Mouse (Mus musculus) neural tube, embryonic 15.5 days (tissue): ENCODE measurements around the gene Gpsm3. TPM values are rescaled to one million over a fixed set of nuclear protein-coding genes. Genes with fewer than 3 reads are reported as not detected.
A peak's percentile ranks its signal among the peaks of the same experiment; 100 is the strongest.

Experiments used
- ATAC-seq: fragments of 200-750 bp; cut with Nextera tagmentation; 2 replicates; pipeline ENCODE4 v1.8.0; 2017; ENCODE audit warnings: mild to moderate bottlenecking, moderate TSS enrichment, moderate library complexity; ENCODE audit not compliant: low FRiP score
- H3K27ac ChIP-seq: fragments of 300-500 bp; sonication (generic); replicated peaks from 2 replicates; pipeline ENCODE4 v1.5.1; 2015; ENCODE audit warnings: mild to moderate bottlenecking, inconsistent platforms
- H3K27me3 ChIP-seq: fragments of 300-500 bp; sonication (generic); replicated peaks from 2 replicates; pipeline ENCODE4 v1.6.1; 2015; ENCODE audit warnings: inconsistent platforms
- H3K36me3 ChIP-seq: fragments of 300-500 bp; sonication (generic); 2 replicates; pipeline ENCODE4 v1.6.1; 2015; ENCODE audit warnings: inconsistent platforms
- H3K4me1 ChIP-seq: fragments of 300-500 bp; sonication (generic); 2 replicates; pipeline ENCODE4 v1.6.1; 2015; ENCODE audit warnings: inconsistent platforms
- H3K4me2 ChIP-seq: fragments of 300-500 bp; sonication (generic); 2 replicates; pipeline ENCODE4 v1.6.1; 2015; ENCODE audit warnings: inconsistent platforms, mild to moderate bottlenecking, moderate library complexity
- H3K4me3 ChIP-seq: fragments of 300-500 bp; sonication (generic); replicated peaks from 2 replicates; pipeline ENCODE4 v1.5.1; 2015; ENCODE audit warnings: mild to moderate bottlenecking, inconsistent platforms
- H3K9ac ChIP-seq: fragments of 300-500 bp; sonication (generic); replicated peaks from 2 replicates; pipeline ENCODE4 v1.6.1; 2015; ENCODE audit warnings: mild to moderate bottlenecking, inconsistent platforms
- H3K9me3 ChIP-seq: fragments of 300-500 bp; sonication (generic); replicated peaks from 2 replicates; pipeline ENCODE4 v1.6.1; 2016; ENCODE audit warnings: inconsistent platforms
- WGBS: fragments of 180-500 bp; shearing (Covaris S2); methylation state at CpG from one replicate; pipeline ENCODE4 v1.1.7; 2015; ENCODE audit warnings: mixed read lengths; 5-methylcytosine and 5-hydroxymethylcytosine counted together
- polyA plus RNA-seq: library from polyadenylated mRNA; unstranded; fragments of >200 nt; fragmentation: Nextera tagmentation; extraction: Ambion mirVana; gene quantifications from 2 replicates; pipeline ENCODE4 v1.2.1, GENCODE M21; 2015

Gene Gpsm3
- polyA plus RNA-seq, 1 experiment from 2014 or later: 3.8 TPM

GRCm38 (mm10) chr17:34632261-34632691 lies 42.7 kb downstream of the Gpsm3 start:
- WGBS: 2% methylated on average over 26 of the region's 26 CpGs
- Histone ChIP-seq H3K27me3 (peaks cover 20% of the 10 kb centered on the region), H3K4me1 (peaks cover 52% of the 10 kb centered on the region), H3K9me3 (no peaks in the 10 kb centered on the region), H3K27ac (no peak overlapping the region), H3K9ac (peak overlapping the region; percentile 18), H3K4me3 (peak overlapping the region; percentile 78), H3K36me3 (no peaks in the 10 kb centered on the region), H3K4me2 (peak overlapping the region; percentile 90)
- ATAC-seq: 0 out of 2 replicates have a peak, but pooled peaks have one; percentile 21

- H3K36me3 ChIP-seq: no peaks in the 10 kb centered on the region
- no peak for ATAC-seq
- H3K4me3 ChIP-seq: no peak overlapping the region
- H3K9ac ChIP-seq: no peak overlapping the region
- no peak overlapping the region for H3K4me2 ChIP-seq
- H3K27me3 ChIP-seq: peaks cover 14% of the 10 kb centered on the region
- no peak overlapping the region for H3K27ac ChIP-seq
- peaks cover 25% of the 10 kb centered on the region for H3K4me1 ChIP-seq
- no peaks in the 10 kb centered on the region for H3K9me3 ChIP-seq
- WGBS: 61% methylated on average over 2 of the region's 2 CpGs
Observed at GRCm38 (mm10) chr17:34635671-34636070, 46.1 kb downstream of the Gpsm3 start.

GRCm38 (mm10) chr17:34637459-34637858 lies 47.9 kb downstream of the Gpsm3 start:
- WGBS: 70% methylated on average over 3 of the region's 3 CpGs
- Histone ChIP-seq H3K4me1 (peaks cover 15% of the 10 kb centered on the region), H3K4me2 (no peak overlapping the region), H3K27me3 (peaks cover 9% of the 10 kb centered on the region), H3K9ac (no peak overlapping the region), H3K4me3 (no peak overlapping the region), H3K27ac (no peak overlapping the region), H3K9me3 (no peaks in the 10 kb centered on the region), H3K36me3 (no peaks in the 10 kb centered on the region)
- no peak for ATAC-seq

- Histone ChIP-seq H3K4me2 (no peak overlapping the region), H3K36me3 (no peaks in the 10 kb centered on the region), H3K4me3 (no peak overlapping the region), H3K27ac (0 out of 2 replicates have a peak overlapping the region, but pooled peaks have one; percentile 75), H3K4me1 (peaks cover 14% of the 10 kb centered on the region), H3K9me3 (no peaks in the 10 kb centered on the region), H3K9ac (no peak overlapping the region), H3K27me3 (peaks cover 5% of the 10 kb centered on the region; the same call in 1 of the 2 replicates)
- no peak for ATAC-seq
- WGBS: 84% methylated on average over 7 of the region's 7 CpGs
Observed at GRCm38 (mm10) chr17:34639461-34640255, 50.1 kb downstream of the Gpsm3 start.

- no peak overlapping the region; the same call in 1 of the 2 replicates for H3K4me2 ChIP-seq
- H3K4me3 ChIP-seq: no peak overlapping the region
- peak overlapping the region; percentile 75 for H3K27ac ChIP-seq
- 16% methylated on average over 11 of the region's 11 CpGs for WGBS
- H3K36me3 ChIP-seq: no peaks in the 10 kb centered on the region
- ATAC-seq: no peak
- no peaks in the 10 kb centered on the region for H3K9me3 ChIP-seq
- H3K27me3 ChIP-seq: no peaks in the 10 kb centered on the region
- H3K4me1 ChIP-seq: peaks cover 25% of the 10 kb centered on the region
- H3K9ac ChIP-seq: no peak overlapping the region
Observed at GRCm38 (mm10) chr17:34640778-34641601, 51.4 kb downstream of the Gpsm3 start.

Other genes with a start within 250 kb of the Gpsm3 start
- gene Btnl2, start 235.0 kb upstream of the Gpsm3 start, polyA plus RNA-seq: not detected in 2 replicates
- gene Btnl1, start 212.7 kb upstream of the Gpsm3 start, polyA plus RNA-seq: not detected in 2 replicates
- 5.1 and 5.5 TPM in 2 replicates for gene BC051142, start 191.0 kb upstream of the Gpsm3 start, polyA plus RNA-seq
- 0.74 TPM in 1 of 2 replicates, not detected in the other for gene Btnl4, start 112.5 kb upstream of the Gpsm3 start, polyA plus RNA-seq
- gene Btnl6, start 72.5 kb upstream of the Gpsm3 start, polyA plus RNA-seq: not detected in 2 replicates
- 8.0 and 8.5 TPM in 2 replicates for gene Notch4, start 25.5 kb upstream of the Gpsm3 start, polyA plus RNA-seq
- gene Pbx2, start 1.5 kb downstream of the Gpsm3 start, polyA plus RNA-seq: 8.2 and 10.3 TPM in 2 replicates
- gene Ager, start 8.1 kb downstream of the Gpsm3 start, polyA plus RNA-seq: 1.0 and 1.4 TPM in 2 replicates
- 256 and 280 TPM in 2 replicates for gene Rnf5, start 13.9 kb downstream of the Gpsm3 start, polyA plus RNA-seq
- gene Agpat1, start 14.5 kb downstream of the Gpsm3 start, polyA plus RNA-seq: 109 and 133 TPM in 2 replicates
- 12.3 and 14.9 TPM in 2 replicates for gene Egfl8, start 26.2 kb downstream of the Gpsm3 start, polyA plus RNA-seq
- 20.1 and 21.3 TPM in 2 replicates for gene Ppt2, start 38.7 kb downstream of the Gpsm3 start, polyA plus RNA-seq
- 6.3 and 7.3 TPM in 2 replicates for gene Prrt1, start 39.7 kb downstream of the Gpsm3 start, polyA plus RNA-seq
- gene Fkbpl, start 55.0 kb downstream of the Gpsm3 start, polyA plus RNA-seq: 14.9 and 15.8 TPM in 2 replicates
- 109 and 112 TPM in 2 replicates for gene Atf6b, start 57.3 kb downstream of the Gpsm3 start, polyA plus RNA-seq
- gene Tnxb, start 80.7 kb downstream of the Gpsm3 start, polyA plus RNA-seq: 0.50 and 0.64 TPM in 2 replicates
- gene C4b, start 154.1 kb downstream of the Gpsm3 start, polyA plus RNA-seq: 0.14 and 0.27 TPM in 2 replicates
- not detected in 2 replicates for gene Cyp21a1, start 214.8 kb downstream of the Gpsm3 start, polyA plus RNA-seq
- gene Stk19, start 247.1 kb downstream of the Gpsm3 start, polyA plus RNA-seq: 40.0 and 41.6 TPM in 2 replicates
- gene Dxo, start 247.2 kb downstream of the Gpsm3 start, polyA plus RNA-seq: 58.9 and 64.8 TPM in 2 replicates